Mouse (Mus musculus) hindbrain, embryonic 16.5 days (tissue): ENCODE data around the gene Sp2. TPM values are rescaled to one million over a fixed set of nuclear protein-coding genes. Genes with fewer than 3 reads are reported as not detected.

Source experiments
- ATAC-seq: fragments of 200-750 bp; cut with Nextera tagmentation; 2 replicates; pipeline ENCODE4 v1.8.0; 2017; ENCODE audit warnings: moderate TSS enrichment, moderate library complexity
- H3K27ac ChIP-seq: fragments of 300-500 bp; sonication (generic); 2 replicates; pipeline ENCODE4 v1.5.1; 2014; ENCODE audit warnings: low read depth, mild to moderate bottlenecking, control low read depth, low read length, moderate library complexity
- H3K27me3 ChIP-seq: fragments of 300-500 bp; sonication (generic); replicated peaks from 2 replicates; pipeline ENCODE4 v1.6.1; 2014; ENCODE audit warnings: low read length; ENCODE audit not compliant: control insufficient read depth, insufficient read depth
- H3K36me3 ChIP-seq: fragments of 300-500 bp; sonication (generic); 2 replicates; pipeline ENCODE4 v1.6.1; 2014; ENCODE audit warnings: mild to moderate bottlenecking, low read length, moderate library complexity, mixed read lengths; ENCODE audit not compliant: control insufficient read depth, insufficient read depth
- H3K4me1 ChIP-seq: fragments of 300-500 bp; sonication (generic); 2 replicates; pipeline ENCODE4 v1.6.1; 2014; ENCODE audit warnings: low read depth, low read length; ENCODE audit not compliant: control insufficient read depth, insufficient read depth
- H3K4me2 ChIP-seq: fragments of 300-500 bp; sonication (generic); 2 replicates; pipeline ENCODE4 v1.6.1; 2014; ENCODE audit warnings: mild to moderate bottlenecking, low read length, control low read depth, moderate library complexity
- H3K4me3 ChIP-seq: fragments of 300-500 bp; sonication (generic); 2 replicates; pipeline ENCODE4 v1.5.1; 2014; ENCODE audit warnings: mild to moderate bottlenecking, low read length, control low read depth, moderate library complexity
- H3K9ac ChIP-seq: fragments of 300-500 bp; sonication (generic); 2 replicates; pipeline ENCODE4 v1.6.1; 2014; ENCODE audit warnings: low read depth, mild to moderate bottlenecking, control low read depth, low read length, moderate library complexity
- H3K9me3 ChIP-seq: fragments of 300-500 bp; sonication (generic); 2 replicates; pipeline ENCODE4 v1.6.1; 2014; ENCODE audit warnings: mild to moderate bottlenecking, low read length, moderate library complexity; ENCODE audit not compliant: control insufficient read depth
- WGBS: fragments of 180-500 bp; shearing (Covaris S2); extraction: QIAGEN DNeasy Blood & Tissue Kit; methylation state at CpG from one replicate; pipeline ENCODE4 v1.1.7; 2014; 5-methylcytosine and 5-hydroxymethylcytosine counted together
- polyA plus RNA-seq: library from polyadenylated mRNA; unstranded; fragments of >200 nt; fragmentation: Nextera tagmentation; extraction: Ambion mirVana; gene quantifications from 2 replicates; pipeline ENCODE4 v1.2.1, GENCODE M21; 2015

Gene Sp2
- polyA plus RNA-seq, 1 experiment from 2014 or later = 13.5 TPM

DNA sequence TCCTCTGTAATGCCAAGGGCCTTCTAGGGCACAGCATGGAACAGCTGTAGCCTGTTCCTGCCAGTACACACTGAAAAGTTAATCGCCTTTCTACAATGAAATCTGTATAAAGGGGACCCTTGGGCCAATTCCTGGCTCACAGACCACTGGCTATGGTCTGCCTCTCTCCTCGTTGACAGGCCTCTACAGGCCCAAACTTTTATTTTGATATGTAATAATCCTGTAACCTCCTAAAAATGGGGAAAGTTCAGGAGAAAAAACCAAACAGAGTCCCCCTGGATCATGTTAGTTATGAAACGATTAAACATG, 6.4 kb downstream of the Sp2 start:
- H3K4me3 ChIP-seq = peak overlapping the region; percentile 91
- H3K4me2 ChIP-seq = peak overlapping the region; percentile 84
- H3K27me3 ChIP-seq = no peaks in the 10 kb centered on the region
- no peaks in the 10 kb centered on the region for H3K36me3 ChIP-seq
- 36% methylated on average over 3 of the region's 3 CpGs for WGBS
- peak overlapping the region; percentile 99 for H3K27ac ChIP-seq
- peaks cover 26% of the 10 kb centered on the region for H3K4me1 ChIP-seq
- peak overlapping the region; percentile 96; the same call in 1 of the 2 replicates for H3K9ac ChIP-seq
- H3K9me3 ChIP-seq = no peaks in the 10 kb centered on the region
- ATAC-seq = no peak

DNA sequence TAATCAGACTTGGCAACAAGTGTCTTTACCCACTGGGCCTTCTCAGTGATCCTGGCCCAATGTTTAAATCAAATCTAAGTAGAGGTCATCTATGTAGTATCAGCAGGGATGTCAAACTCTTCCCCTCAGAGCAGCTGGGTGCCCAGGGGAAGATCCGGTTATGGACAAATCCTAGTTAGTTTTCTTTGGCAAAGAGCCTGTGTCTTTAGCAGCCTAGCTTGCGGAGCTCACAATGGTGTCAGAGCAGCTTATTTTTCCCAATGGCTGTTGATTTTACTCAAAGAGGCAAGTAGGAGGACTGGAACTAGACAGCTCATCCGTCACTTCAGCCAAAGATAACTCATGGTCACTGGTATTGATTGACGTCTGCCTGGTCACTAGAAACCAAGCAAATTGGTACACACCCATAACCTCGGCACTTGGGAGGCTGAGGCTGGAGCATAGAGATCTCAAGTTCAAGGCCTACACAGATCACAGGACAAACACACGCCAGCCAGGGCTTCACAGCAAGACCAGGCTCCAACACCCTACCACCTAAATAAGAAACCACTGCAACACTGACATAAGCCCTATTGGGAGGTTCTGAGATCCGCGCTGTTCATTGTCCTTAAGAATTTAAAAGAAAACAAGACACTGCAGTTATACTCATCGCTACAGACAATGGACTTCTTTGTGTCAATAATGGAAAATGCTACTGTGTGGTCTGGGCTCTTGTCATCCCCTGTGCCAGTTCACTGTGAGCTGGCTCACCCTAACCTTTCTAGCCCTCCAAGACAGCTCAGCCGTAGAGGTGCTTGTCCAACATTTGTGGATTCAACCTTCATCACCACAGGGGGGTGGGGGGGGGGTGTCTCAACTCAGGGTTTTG, 7.0 kb downstream of the Sp2 start:
- H3K9ac ChIP-seq = peak overlapping the region; percentile 96; the same call in 1 of the 2 replicates
- H3K9me3 ChIP-seq = no peaks in the 10 kb centered on the region
- no peaks in the 10 kb centered on the region for H3K36me3 ChIP-seq
- H3K4me3 ChIP-seq = peak overlapping the region; percentile 91; the same call in 1 of the 2 replicates
- ATAC-seq = no peak
- no peaks in the 10 kb centered on the region for H3K27me3 ChIP-seq
- peaks cover 26% of the 10 kb centered on the region for H3K4me1 ChIP-seq
- H3K27ac ChIP-seq = peak overlapping the region; percentile 99; the same call in 1 of the 2 replicates
- peak overlapping the region; percentile 84 for H3K4me2 ChIP-seq
- 75% methylated on average over 10 of the region's 10 CpGs for WGBS

DNA sequence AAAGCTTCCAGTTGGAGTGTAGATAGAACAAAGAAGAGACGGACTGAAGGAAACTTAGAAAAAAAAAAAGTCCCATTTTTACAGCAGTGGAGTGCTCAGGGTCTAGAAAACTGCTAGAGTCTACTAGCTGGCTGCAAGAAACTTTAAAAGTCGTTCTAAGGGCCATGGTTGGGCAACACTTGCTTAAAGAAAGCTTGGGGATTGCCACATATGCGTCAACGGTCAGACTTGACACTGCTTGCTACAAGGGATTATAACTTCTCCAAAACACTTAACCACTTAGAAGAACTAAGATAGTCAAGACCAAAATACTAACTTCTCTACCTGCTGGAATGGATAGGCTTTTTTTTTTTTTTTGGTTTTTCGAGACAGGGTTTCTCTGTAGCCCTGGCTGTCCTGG, 7.9 kb downstream of the Sp2 start:
- H3K4me1 ChIP-seq = peaks cover 26% of the 10 kb centered on the region
- no peak overlapping the region for H3K4me2 ChIP-seq
- 84% methylated on average over 5 of the region's 5 CpGs for WGBS
- H3K9ac ChIP-seq = no peak overlapping the region
- no peak for ATAC-seq
- H3K9me3 ChIP-seq = no peaks in the 10 kb centered on the region
- H3K4me3 ChIP-seq = no peak overlapping the region
- no peaks in the 10 kb centered on the region for H3K36me3 ChIP-seq
- H3K27ac ChIP-seq = no peak overlapping the region
- H3K27me3 ChIP-seq = no peaks in the 10 kb centered on the region

DNA sequence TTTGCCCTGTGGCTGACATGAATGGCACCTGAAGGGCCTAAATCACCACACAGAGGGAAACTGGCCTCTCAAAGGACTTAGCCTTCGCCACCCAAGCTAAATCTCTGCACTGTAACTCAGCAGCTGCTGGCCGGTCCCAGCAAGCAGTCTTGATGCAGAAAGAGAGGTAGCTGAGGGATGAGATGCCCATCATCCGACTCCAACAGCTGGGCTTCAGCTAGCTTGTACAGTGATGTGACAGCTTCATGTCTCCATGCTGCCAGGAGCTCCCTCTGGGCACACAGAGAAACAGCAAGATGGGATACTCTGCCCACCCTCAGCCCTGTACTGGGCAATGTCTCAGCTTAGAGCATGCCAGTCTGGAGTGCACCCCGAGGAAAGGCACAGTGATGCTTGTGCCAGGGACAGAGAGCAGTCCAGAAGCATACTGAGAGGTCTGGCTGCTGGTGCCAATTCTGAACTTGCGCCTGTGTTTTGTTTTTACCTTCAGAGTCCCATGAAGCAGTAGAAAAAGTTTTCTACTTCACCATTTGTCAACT, 9.3 kb downstream of the Sp2 start:
- no peak for ATAC-seq
- H3K9ac ChIP-seq = 0 out of 2 replicates have a peak overlapping the region, but pooled peaks have one; percentile 24
- H3K27me3 ChIP-seq = no peaks in the 10 kb centered on the region
- no peak overlapping the region for H3K4me3 ChIP-seq
- H3K36me3 ChIP-seq = no peaks in the 10 kb centered on the region
- 57% methylated on average over 5 of the region's 5 CpGs for WGBS
- peak overlapping the region; percentile 58; the same call in 1 of the 2 replicates for H3K27ac ChIP-seq
- H3K4me1 ChIP-seq = peaks cover 24% of the 10 kb centered on the region
- H3K4me2 ChIP-seq = no peak overlapping the region
- H3K9me3 ChIP-seq = no peaks in the 10 kb centered on the region

DNA sequence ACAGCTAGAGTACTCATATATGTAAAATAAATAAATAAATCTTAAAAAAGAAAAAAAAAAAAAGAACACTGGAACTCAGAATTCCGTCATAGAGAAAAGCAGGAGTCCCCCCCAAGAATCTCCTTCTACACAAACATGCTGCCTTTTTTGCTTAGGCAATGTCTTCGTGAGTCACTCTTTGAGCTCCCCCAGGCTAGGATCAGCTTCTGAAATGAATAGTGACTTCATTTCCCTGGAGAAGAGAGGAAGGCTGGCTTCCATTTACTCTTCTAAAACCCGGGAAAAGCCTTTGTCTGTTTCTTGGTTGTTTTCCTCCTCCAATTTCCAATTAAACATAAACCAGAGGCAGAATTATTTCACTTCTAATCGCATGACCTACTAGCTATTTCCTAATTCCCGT, 9.9 kb downstream of the Sp2 start:
- no peak overlapping the region for H3K4me2 ChIP-seq
- WGBS = 67% methylated on average over 5 of the region's 5 CpGs
- H3K36me3 ChIP-seq = no peaks in the 10 kb centered on the region
- H3K9ac ChIP-seq = no peak overlapping the region
- H3K27me3 ChIP-seq = no peaks in the 10 kb centered on the region
- no peak for ATAC-seq
- H3K4me3 ChIP-seq = no peak overlapping the region
- H3K27ac ChIP-seq = peak overlapping the region; percentile 58; the same call in 1 of the 2 replicates
- H3K9me3 ChIP-seq = no peaks in the 10 kb centered on the region
- peaks cover 21% of the 10 kb centered on the region for H3K4me1 ChIP-seq

DNA sequence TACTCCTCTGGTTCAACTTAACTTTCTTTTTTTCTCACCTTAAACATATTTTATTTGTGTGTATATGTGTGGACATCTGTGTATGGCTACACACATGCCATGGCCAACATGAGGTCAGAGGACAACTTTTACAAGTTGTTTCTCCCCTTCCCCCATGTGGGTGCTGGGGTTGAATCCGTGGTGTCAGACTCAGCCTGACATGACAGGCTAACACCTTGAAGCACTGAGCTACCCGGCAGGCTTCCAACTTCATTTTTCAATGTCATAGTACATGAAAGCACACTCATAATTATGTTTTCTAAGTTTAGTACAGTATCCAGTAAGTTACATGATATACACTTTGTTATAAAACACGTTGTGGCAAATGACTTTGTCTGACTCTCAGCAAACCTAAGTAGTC, 12.4 kb downstream of the Sp2 start:
- no peaks in the 10 kb centered on the region for H3K27me3 ChIP-seq
- 77% methylated on average over 3 of the region's 3 CpGs for WGBS
- H3K36me3 ChIP-seq = no peaks in the 10 kb centered on the region; the same call in 1 of the 2 replicates
- H3K27ac ChIP-seq = peak overlapping the region; percentile 49
- ATAC-seq = no peak
- H3K9me3 ChIP-seq = no peaks in the 10 kb centered on the region
- no peak overlapping the region for H3K4me2 ChIP-seq
- no peak overlapping the region for H3K9ac ChIP-seq
- H3K4me3 ChIP-seq = no peak overlapping the region
- H3K4me1 ChIP-seq = peaks cover 13% of the 10 kb centered on the region

DNA sequence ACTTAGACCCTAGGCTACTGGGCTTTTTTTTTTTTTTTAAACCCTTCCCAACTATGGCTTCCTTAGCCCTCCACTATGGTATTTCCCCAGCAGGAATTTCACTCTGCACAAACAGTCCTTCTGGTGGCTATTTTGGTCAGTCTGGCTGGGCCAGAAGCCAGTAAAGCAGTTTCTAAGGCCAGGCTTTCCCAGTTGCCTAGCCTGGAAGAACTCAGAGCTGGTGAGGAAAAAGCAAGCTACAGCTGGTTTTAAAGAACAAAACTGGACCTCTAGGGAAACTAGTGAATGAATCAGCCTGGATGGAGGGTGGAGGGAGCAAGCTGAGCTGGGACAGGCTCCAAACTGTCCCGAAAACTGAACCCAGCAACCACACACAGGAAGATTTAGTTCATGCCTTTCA, 13.0 kb downstream of the Sp2 start:
- Histone ChIP-seq H3K9ac (no peak overlapping the region), H3K4me2 (no peak overlapping the region), H3K36me3 (no peaks in the 10 kb centered on the region; the same call in 1 of the 2 replicates), H3K4me3 (no peak overlapping the region), H3K27ac (peak overlapping the region; percentile 59), H3K4me1 (peaks cover 13% of the 10 kb centered on the region), H3K27me3 (no peaks in the 10 kb centered on the region), H3K9me3 (no peaks in the 10 kb centered on the region)
- 62% methylated on average over 1 of the region's 1 CpGs for WGBS
- 0 out of 2 replicates have a peak, but pooled peaks have one; percentile 31 for ATAC-seq

DNA sequence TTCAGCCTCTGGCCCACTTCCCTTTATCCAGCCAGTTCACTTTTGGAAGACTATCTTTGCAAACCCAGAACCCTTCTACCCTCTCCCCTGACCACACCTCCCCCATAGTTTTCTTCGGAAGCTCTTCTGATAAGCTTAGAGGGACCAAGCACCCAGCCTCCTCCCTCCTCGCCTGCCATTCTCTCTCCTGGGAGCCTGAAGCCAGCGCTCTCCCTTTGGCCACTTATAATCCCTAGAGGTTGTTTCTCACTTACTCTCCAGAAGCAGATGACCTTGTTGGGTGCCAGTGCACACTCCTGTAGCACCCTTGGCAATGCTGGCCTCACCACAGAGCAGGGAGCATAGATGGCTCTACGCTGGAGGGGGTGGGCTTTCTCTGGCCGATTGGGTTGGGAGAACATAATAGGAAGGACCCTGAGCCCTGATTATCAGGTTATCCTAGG, 13.5 kb downstream of the Sp2 start:
- H3K27me3 ChIP-seq = no peaks in the 10 kb centered on the region
- no peaks in the 10 kb centered on the region; the same call in 1 of the 2 replicates for H3K36me3 ChIP-seq
- peaks cover 13% of the 10 kb centered on the region for H3K4me1 ChIP-seq
- no peaks in the 10 kb centered on the region for H3K9me3 ChIP-seq
- ATAC-seq = no peak
- H3K4me2 ChIP-seq = no peak overlapping the region
- no peak overlapping the region for H3K4me3 ChIP-seq
- no peak overlapping the region for H3K9ac ChIP-seq
- WGBS = 81% methylated on average over 5 of the region's 5 CpGs
- peak overlapping the region; percentile 59; the same call in 1 of the 2 replicates for H3K27ac ChIP-seq

DNA sequence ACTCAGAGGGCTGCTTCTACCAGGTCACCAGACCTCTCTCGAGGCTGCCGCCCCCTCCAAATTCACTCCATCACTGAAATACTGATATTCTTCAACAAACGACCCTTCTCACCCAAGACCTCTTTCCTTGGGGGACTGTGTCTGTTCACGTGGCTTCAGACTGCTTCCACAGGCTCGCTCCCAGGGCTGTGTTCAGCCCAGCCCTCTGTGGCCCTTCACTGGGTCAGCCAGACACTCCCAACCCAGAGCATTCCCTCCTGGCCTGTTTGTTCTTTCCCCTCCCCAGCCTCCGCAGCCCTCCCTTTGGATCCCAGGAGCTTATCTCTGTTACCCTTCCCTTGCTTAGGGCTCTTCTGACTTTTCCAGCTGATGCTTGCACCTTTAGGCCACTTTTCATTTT, 14.3 kb downstream of the Sp2 start:
- Histone ChIP-seq H3K36me3 (no peaks in the 10 kb centered on the region; the same call in 1 of the 2 replicates), H3K4me3 (no peak overlapping the region), H3K27ac (no peak overlapping the region), H3K4me1 (peaks cover 5% of the 10 kb centered on the region), H3K9ac (no peak overlapping the region), H3K9me3 (no peaks in the 10 kb centered on the region), H3K27me3 (no peaks in the 10 kb centered on the region), H3K4me2 (no peak overlapping the region)
- WGBS = 63% methylated on average over 6 of the region's 6 CpGs
- no peak for ATAC-seq
